Mouse (Mus musculus): ENCODE measurements at regions not wholly inside any gene's neighbourhood (a gene's known extent, or its start where the extent isn't known, plus 50 kb on each side); places are given as distances from the start of the nearest gene placed in this dataset.

DNA sequence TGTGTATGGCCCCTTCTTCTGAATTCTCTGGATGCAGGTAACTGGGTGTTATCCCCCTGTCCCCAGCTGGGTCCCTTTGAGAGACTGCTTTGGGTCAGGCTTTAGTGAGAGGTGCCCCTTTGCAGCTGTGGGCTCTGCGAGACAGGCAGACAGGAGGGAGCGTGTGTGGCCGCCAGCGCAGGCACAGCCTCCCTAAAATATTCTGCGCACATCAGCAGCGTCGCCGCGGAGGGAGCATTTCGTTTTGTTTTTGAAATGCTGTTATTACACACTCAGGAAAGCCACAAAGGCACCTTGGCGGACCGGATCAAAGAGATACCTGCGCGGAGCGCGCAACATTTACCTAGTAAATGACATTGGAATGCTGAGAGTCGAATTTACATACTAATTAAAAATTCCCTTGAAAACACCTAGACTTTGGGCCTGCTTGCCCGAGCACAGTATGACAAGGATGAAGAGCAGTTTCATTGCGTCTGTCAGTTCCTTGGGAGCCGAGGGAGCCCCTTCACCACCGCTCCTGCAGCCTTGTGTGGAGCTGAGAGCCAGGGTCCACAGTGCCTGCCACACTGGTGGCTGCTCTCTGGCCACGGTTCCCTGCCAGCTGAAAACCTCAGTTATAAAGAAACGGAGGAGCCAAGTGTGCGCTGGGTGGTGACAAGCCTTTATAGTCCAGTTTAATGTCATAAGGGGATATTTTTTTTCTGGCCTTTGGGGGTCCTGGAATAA, 89.3 kb upstream of the Pmepa1 start:
- ATAC-seq (replicated peaks; ENCODE audit: low FRiP score, low TSS enrichment, poor library complexity, severe bottlenecking), result no peak

DNA sequence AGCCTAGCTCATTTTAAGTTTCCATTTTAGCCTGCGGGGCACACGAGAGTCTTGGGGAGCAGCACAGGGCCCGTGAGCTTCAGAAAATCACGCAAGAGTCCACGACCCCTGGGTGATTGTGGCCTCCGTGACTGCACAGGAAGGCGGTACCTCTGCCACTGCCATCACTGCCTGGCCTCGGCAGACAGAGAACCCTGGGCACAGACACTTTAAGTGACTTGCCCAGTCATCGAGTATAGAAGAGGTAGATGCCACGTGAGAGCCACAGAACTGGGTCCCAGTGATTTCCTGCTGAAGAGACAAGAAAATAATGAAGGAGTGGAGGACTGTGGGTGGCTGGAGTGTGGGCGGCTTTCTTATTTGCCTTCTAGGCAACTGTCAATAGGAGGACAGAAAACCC, 90.4 kb upstream of the Pmepa1 start:
- no peak for ATAC-seq (replicated peaks; ENCODE audit: low FRiP score, low TSS enrichment, poor library complexity, severe bottlenecking)

DNA sequence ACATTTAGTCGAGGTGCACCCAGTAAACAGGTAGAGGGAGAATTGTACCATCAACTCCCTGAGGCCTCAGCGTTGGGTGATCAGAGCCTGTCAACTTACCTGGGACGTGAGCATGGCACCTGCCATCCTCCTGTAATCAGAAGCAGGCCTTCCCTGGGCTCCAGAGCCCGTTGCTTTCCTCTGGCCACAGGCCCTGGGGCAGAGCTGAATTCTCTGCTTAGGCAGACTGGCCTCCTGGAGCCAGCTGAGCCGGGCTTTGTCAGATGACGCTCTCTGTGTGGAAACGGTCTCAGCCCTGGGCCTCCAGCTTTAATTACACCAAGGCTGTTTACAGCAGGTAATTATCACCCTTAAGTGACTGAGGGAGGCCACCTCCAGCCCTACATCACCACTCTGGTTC, 92.6 kb upstream of the Pmepa1 start:
- no peak for ATAC-seq (replicated peaks; ENCODE audit: low FRiP score, low TSS enrichment, poor library complexity, severe bottlenecking)

DNA sequence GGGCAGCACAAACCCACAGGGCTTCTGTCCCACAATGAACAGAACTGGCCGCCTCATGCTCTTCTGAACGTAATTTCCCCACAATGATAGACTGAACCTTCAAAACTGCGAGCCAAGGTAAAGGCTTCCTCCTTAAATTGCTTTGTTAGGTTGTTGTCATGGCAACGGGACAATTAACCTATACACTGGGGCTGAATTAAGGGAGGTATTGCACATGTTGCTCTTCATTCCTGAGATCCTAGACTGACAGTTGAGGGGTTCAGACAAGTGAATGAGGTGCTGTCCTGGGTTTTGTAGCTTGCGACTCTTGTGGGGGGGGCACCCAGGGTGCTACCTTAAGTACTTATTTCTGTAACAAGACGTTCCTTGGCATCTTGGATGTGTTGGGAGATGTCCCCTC, 100.6 kb upstream of the Pmepa1 start:
- 0 out of 2 replicates have a peak, but pooled peaks have one; percentile 14 for ATAC-seq (replicated peaks; ENCODE audit: low FRiP score, low TSS enrichment, poor library complexity, severe bottlenecking)

DNA sequence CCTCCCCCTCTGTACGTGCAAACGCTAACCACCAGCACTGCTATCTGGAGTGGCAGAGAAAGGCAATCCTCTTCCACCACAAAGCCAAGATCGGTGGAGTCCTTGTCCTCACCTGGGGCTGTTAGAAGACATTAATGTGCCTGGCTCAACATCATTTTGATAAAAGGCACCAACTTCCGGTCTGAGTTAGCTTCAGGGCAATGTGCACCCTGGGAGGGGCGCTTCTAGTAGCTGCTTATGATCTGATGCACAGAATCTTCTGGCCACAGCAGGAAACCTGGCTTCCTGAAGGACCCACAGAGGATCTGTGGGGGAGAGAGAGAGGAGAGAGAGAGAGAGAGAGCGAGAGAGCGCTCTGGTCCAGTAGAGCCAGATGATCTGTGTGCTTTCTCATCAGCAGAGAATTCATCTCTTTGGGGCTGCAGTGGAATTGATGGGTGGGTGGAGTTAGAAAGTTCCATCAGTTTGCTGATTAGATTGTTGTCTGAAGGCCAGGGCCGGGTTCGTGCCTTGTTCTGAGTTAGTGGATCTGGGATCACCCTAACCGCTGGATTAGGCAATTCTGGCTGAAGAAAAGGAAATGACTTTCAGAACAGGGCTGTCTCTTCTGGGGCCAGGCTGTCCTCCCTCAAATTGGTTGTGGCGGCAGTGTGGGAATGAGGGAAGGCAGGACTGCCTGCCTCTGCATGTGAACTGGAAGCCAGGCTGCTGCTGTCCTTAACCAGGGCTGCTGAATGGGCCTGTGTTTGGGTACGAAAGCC, 101.3 kb upstream of the Pmepa1 start:
- ATAC-seq (replicated peaks; ENCODE audit: low FRiP score, low TSS enrichment, poor library complexity, severe bottlenecking), result peak; percentile 62

DNA sequence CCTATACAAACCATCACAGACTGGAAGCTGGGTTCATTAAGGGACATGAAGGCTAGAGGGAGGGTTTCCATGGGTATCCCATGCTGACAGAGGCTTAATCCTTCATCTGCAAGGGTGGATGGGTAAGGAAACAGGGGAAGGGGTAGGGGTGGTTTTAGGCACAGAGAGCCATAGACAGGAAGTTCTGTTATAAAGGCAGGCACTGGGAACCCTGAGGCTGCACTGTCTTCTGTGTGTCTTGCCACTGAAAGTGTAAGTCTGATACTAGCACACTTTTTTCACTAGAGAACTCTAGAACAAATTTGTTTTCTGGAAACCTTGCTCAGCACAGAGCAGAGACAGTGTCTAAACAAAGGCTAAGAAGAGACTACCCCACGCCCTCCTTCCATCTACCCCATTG, 103.4 kb upstream of the Pmepa1 start:
- no peak for ATAC-seq (replicated peaks; ENCODE audit: low FRiP score, low TSS enrichment, poor library complexity, severe bottlenecking)

DNA sequence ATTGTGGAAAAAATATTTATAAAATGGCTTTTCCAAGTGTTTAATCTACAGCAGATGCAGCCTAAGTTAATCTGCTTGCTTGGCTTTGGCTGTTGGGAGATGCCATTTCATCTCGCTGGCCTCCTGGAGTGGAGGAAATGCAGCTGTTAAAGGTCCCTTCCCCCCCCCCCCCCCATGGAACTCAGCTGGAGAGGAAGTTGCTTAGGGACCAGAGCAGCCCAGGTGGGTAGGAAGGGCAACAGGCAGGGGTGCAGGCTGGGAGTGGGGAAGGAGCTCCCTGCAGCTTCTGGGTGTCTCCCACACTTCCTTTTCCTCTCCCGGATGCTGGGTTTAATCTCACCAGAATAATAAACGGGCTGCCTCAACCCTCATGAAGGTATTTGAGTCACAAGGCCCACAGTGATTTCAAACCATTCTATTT, 104.0 kb upstream of the Pmepa1 start:
- ATAC-seq (replicated peaks; ENCODE audit: low FRiP score, low TSS enrichment, poor library complexity, severe bottlenecking), result no peak

DNA sequence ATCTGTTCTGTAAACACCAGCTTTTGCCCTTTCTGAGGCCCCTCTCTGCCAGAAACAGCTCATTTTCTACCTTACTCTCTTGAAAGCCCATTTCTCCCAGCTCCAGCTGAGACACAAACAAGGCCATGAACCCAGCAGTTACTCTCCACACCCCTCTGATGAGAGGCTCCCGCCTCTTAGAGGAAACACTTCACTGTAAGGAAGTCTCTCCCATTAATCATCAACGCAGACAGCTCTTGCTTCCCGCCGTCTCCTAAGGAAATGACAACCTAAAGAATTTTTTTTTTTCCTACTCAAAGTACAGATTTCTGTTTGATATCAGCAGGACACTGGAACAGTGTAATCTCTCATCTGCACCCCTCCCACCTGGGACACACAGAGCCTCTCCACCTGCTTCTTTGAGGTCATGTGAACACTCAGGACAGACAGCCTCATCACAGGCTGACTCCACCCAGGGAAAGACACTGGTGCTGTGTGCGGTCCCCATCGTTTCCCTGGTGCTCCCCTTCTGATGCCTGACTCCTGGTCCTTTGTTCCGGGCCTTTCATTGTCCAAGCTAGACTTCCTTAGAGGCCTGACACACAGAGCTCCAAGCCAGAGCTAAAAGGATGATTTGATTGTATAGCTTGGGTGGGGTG, 106.0 kb upstream of the Pmepa1 start:
- no peak for ATAC-seq (replicated peaks; ENCODE audit: low FRiP score, low TSS enrichment, poor library complexity, severe bottlenecking)

DNA sequence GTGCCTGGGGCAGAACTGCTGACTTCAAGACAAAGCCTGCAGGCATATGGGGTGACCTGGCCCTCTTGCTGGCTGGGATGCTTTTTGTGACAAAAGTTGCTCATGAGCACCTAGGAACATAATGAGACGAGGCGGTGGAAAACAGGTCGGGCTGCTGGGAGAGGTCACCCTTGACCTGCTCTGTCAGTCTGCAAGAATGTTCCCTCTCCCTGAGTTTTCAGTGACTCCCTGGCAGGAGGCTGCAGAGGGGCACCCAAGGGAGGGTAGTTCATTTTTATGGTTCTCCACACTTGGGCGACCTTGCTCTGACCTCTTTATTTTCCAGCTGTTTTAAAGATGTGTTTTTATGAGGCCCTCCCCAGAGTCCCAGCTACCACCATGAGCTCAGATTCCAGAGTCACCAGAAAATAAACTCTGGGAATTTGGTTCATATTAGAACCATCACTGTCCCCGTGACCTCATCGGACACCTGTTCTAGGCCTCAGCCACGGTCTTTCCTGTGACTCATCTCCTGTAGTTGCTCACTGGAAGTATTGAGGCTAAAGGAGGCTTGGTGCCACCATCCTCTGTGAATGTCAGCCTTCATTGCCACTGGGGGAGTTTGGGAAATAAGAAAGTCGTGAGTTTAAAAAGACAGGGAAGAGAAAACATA, 108.7 kb upstream of the Pmepa1 start:
- ATAC-seq (replicated peaks; ENCODE audit: low FRiP score, low TSS enrichment, poor library complexity, severe bottlenecking), result no peak

DNA sequence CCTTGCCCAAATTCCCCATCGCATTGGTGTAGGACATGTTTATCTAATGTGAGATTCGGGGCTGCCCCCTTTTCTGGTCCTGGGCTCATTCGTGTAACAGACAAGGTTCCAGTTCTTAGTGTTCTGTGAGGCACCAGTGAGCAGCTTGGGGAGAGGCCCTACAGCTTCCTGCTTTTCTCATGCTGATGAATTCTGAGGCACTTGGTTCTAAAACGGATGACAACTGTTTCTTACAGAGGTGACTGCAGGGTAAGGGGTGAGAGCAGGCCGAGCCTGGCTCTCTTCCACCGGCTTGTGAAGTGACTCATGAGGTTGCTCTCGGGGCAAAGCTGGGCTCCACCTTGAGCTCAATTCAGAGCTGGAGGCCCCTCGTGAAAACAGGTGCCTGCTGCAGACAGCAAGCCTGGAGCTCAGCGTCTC, 109.4 kb upstream of the Pmepa1 start:
- no peak for ATAC-seq (replicated peaks; ENCODE audit: low FRiP score, low TSS enrichment, poor library complexity, severe bottlenecking)

DNA sequence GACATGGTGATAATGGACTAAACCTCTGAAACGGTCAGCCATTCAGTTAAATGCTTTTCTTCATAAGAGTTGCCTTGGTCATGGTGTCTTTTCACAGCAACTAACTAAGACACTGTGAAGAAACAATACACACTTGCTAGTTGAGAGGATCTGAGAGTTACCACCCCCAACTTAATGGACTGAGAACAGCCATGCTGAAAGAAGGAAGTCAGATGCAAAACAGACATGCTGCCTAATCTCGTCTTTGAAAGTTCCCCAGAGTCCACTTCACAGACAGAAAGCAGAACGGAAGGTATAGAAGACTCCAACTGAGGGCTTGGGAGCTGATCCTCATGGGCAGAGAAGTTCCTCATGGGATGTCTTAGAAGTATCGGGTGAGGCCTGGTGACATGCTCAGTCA, 111.8 kb upstream of the Pmepa1 start:
- ATAC-seq (replicated peaks; ENCODE audit: low FRiP score, low TSS enrichment, poor library complexity, severe bottlenecking), result no peak

DNA sequence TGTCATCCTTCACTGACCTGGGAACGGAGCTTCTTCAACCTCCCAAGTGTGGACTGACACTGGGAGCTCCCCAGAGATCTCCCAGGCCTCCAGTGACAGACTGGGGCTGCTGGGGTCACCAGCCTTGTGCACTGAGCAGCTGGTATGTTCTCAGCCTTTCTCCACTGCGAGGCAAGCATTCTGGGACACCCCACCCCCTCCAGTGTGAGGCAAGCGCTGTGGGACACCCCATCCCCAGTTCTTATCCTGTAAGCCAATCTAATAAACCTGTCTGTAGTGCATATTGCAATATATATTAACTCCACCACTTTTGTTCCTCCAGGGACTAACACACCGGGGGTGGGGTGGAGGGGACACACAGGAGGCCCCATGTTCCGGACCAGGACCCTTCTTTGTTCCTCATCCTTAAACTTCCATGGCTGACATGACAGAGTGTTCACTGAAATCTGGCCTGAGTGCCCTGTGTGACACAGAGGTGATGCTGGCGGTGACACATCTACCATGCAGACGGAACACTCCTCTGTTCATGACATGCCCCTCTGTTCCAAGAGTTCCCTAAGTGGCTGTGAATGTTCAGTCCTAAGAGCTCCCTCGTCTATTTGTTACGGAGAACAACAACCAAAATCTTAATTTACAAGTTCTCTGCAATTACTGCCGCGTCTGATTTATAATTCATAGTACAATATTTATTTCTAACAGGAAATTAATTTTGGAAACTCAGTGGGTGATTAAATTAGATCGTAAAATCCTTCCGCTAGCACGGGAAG, 116.4 kb upstream of the Pmepa1 start:
- no peak for ATAC-seq (replicated peaks; ENCODE audit: low FRiP score, low TSS enrichment, poor library complexity, severe bottlenecking)

DNA sequence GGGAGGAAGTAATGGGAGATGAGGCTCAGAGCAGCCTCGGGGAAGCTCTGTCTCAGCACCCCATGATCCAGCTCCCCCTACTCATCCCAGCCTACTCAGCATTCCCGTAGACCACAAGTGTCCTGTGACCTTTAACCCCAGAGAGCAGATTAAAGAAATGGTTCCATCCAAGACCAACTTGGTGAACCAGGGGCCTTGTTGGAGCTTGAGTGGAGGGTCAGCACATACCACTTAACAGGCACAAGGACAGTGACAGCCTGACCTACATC, 116.9 kb upstream of the Pmepa1 start:
- ATAC-seq (replicated peaks; ENCODE audit: low FRiP score, low TSS enrichment, poor library complexity, severe bottlenecking), result no peak

DNA sequence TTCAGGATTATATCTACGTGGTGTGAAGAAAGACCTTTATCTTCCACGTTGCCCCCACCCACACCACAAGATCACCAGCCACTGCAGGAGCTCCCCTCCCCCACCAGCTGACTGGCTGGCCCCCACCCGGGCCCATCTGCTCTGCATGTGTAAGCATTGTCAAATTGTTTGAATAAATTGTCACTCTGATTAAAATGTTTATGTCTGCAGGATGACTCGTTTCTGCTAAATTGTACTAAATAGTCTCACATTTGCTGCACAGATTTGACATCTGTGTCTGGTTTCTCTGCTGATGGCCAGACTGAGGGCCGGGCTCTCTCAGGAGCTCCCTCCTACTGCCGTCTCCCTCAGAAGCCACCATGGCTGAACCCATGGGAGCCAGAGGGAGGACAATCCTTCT, 119.2 kb upstream of the Pmepa1 start:
- ATAC-seq (replicated peaks; ENCODE audit: low FRiP score, low TSS enrichment, poor library complexity, severe bottlenecking), result no peak

DNA sequence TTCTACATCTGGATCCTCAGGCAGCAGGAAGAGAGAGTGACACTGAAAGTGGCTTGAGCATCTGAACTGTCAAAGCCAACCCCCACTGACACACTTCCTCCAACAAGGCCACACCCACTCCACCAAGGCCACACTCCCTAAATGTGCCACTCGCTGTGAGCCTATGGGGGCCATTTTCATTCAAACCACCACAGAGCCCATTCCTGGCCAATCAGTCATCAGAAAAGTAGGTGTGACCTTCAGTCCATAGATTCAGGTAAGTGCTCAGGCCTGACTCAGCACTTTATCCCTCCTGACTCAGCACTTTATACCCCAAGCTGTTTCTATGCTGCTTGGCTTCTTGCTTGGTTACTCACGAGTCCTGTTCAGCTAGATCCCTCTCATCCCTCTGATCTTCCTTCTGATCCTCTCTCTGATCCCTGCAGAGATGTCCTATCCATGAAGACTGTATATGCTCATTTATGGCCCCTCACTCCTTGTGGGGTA, 121.6 kb upstream of the Pmepa1 start:
- no peak for ATAC-seq (replicated peaks; ENCODE audit: low FRiP score, low TSS enrichment, poor library complexity, severe bottlenecking)

DNA sequence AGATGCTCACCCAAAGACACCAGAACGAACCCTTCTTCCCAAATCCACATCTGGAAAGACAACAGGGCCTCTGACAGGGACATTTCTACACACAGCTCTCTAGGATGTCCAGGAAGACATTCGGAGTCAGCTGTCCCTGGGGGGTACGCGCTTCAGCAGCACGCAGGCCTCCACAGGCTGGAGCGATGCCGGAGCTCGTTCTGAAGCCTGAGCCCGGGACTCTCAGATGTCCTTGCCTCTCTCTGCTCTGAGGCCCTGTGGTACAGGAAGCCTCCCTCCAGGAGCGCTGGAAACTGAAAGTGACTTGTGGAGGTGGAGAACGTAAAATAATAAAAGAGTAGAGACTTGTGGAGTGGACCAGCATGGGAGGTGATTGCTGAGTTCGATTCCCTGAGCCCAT, 116.8 kb upstream of the 1700021F07Rik start:
- no peak for ATAC-seq (replicated peaks; ENCODE audit: low FRiP score, low TSS enrichment, poor library complexity, severe bottlenecking)

DNA sequence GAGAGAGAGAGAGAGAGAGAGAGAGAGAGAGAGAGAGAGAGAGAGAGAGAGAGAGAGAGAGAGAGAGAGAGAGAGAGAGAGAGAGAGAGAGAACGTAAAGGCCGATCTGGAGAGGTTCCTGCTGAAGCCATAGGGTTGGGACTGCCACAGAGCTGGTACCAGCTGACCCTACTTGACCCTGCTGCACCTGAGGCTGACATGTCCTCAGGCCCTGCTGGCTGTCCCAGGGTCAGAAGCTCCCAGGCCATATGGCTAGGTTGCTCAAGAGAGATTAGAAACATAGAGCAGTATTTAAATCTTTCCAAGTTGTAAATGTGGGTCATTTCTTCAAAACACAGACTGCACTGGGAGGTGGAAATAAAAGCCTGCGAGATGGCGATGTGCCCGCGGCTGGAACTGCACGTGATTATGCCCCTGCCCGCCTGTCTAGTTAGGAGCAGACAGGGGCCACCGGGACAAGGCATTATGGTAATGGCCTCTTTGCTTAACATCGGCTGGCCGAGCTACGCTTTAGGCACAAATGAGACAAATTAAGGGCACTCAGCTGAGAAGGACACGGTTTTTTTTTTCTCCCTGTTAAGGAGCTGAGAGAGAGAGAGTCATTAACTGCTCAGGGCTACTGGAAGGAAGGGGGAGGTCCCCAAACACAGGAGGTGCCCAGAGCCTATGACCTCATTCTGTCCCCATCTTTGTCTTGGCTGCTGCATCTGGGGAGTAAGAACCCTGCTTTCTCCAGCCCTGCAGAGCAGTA, 115.9 kb upstream of the 1700021F07Rik start:
- ATAC-seq (replicated peaks; ENCODE audit: low FRiP score, low TSS enrichment, poor library complexity, severe bottlenecking), result no peak

DNA sequence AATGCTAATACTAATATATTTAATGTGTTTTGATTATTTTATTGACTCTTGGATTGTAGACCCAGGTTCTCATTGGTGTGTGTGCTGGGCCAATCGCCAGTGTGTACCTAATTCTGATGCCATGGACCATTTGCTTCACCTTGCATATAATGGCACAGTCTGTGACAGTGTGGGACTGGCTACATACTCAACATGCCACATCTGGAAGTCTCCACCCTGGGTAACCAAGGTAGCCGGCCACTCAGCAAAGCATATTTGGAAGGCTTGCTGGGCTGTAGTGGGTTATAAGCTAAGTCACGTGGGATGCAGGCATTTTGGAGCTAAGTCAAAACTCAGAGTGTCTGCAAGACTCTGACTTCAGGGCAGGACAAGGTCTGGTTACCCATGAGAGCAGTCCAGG, 115.3 kb upstream of the 1700021F07Rik start:
- ATAC-seq (replicated peaks; ENCODE audit: low FRiP score, low TSS enrichment, poor library complexity, severe bottlenecking), result no peak

DNA sequence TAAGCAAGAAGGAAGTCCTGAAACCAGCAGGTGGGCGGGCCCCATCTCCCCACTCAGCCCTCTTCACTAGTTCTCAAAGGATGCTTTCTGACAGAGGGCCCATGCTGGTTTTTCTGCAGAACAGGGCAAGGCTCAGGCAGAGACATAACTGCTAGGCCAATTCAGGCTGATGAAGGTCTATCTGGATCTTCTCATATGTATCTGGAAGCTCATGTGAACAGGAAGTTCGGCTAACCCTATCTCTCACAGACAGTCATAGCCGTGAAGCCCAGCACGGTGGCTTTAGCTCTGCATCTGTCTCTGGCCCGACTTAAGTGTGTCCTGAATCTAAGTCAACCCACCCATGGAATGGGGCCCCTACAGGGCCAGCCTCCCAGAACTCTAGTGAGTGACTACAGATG, 113.7 kb upstream of the 1700021F07Rik start:
- peak; percentile 71 for ATAC-seq (replicated peaks; ENCODE audit: low FRiP score, low TSS enrichment, poor library complexity, severe bottlenecking)
